Mouse (Mus musculus): ENCODE results near the gene Plch2.

Gene Plch2

GRCm38 (mm10) chr4:154933306-154933907 is 123.2 kb downstream of the Plch2 start:
- DNase-seq (ENCODE audit: low spot score in 2 of 2): no peak

All from cerebellum, postnatal 4 days (tissue).